Mouse (Mus musculus) macrophage (primary cell): ENCODE measurements around the gene Faf1. TPM values are rescaled to one million over a fixed set of nuclear protein-coding genes. Genes with fewer than 3 reads are reported as not detected.

ENCODE experiments used
- H3K27ac ChIP-seq: fragments of 350-480 bp; formaldehyde crosslinking; 2 replicates; pipeline ENCODE4 v1.9.0; 2021
- H3K36me3 ChIP-seq: fragments of 350-480 bp; formaldehyde crosslinking; 2 replicates; pipeline ENCODE4 v1.9.0; 2021; ENCODE audit errors: inconsistent target
- H3K4me3 ChIP-seq: fragments of 350-480 bp; formaldehyde crosslinking; 2 replicates; pipeline ENCODE4 v1.9.0; 2021; ENCODE audit errors: inconsistent target
- H3K79me2 ChIP-seq: fragments of 350-480 bp; formaldehyde crosslinking; 2 replicates; pipeline ENCODE4 v1.9.0; 2021; ENCODE audit errors: inconsistent target
- WGBS: methylation state at CpG from one replicate; pipeline ENCODE4 v1.1.7; 2026; ENCODE audit warnings: inconsistent platforms; ENCODE audit not compliant: missing documents; 5-methylcytosine and 5-hydroxymethylcytosine counted together
- polyA plus RNA-seq: library from polyadenylated mRNA; stranded (reverse); fragments of 250-400 nt; gene quantifications from 3 replicates; pipeline ENCODE4 v1.2.4, GENCODE M21; 2018; ENCODE audit warnings: inconsistent platforms

Faf1 gene
- polyA plus RNA-seq, 1 experiment from 2014 or later, result 23.0 TPM

GRCm38 (mm10) chr4:109863021-109863420 is 186.6 kb downstream of the Faf1 start:
- Histone ChIP-seq H3K27ac (no peak overlapping the region), H3K4me3 (no peak overlapping the region), H3K79me2 (no peaks in the 10 kb centered on the region), H3K36me3 (no peaks in the 10 kb centered on the region; the same call in 1 of the 2 replicates)
- 100% methylated on average over 3 of the region's 3 CpGs for WGBS

GRCm38 (mm10) chr4:109868897-109869484 is 192.6 kb downstream of the Faf1 start:
- Histone ChIP-seq H3K79me2 (no peaks in the 10 kb centered on the region), H3K27ac (no peak overlapping the region), H3K4me3 (no peak overlapping the region), H3K36me3 (no peaks in the 10 kb centered on the region; the same call in 1 of the 2 replicates)
- 89% methylated on average over 3 of the region's 3 CpGs for WGBS

GRCm38 (mm10) chr4:109884333-109884732 is 207.9 kb downstream of the Faf1 start:
- no peak overlapping the region for H3K4me3 ChIP-seq
- no peaks in the 10 kb centered on the region for H3K79me2 ChIP-seq
- H3K27ac ChIP-seq, result no peak overlapping the region
- 0 out of 2 replicates have a peak, but pooled peaks cover 5% of the 10 kb centered on the region for H3K36me3 ChIP-seq
- WGBS, result 92% methylated on average over 4 of the region's 4 CpGs

GRCm38 (mm10) chr4:109887856-109888357 is 211.5 kb downstream of the Faf1 start:
- Histone ChIP-seq H3K27ac (no peak overlapping the region), H3K4me3 (no peak overlapping the region), H3K79me2 (no peaks in the 10 kb centered on the region), H3K36me3 (0 out of 2 replicates have a peak, but pooled peaks cover 5% of the 10 kb centered on the region)
- 71% methylated on average over 5 of the region's 6 CpGs for WGBS

- Histone ChIP-seq H3K79me2 (no peaks in the 10 kb centered on the region), H3K36me3 (no peaks in the 10 kb centered on the region), H3K4me3 (no peak overlapping the region), H3K27ac (no peak overlapping the region)
- WGBS, result 98% methylated on average over 6 of the region's 6 CpGs
These were observed 221.6 kb downstream of the Faf1 start for GRCm38 (mm10) chr4:109897810-109898566.

- WGBS, result 100% methylated on average over 2 of the region's 2 CpGs
- H3K79me2 ChIP-seq, result no peaks in the 10 kb centered on the region
- H3K27ac ChIP-seq, result no peak overlapping the region
These were observed 224.7 kb downstream of the Faf1 start for GRCm38 (mm10) chr4:109901076-109901475.

GRCm38 (mm10) chr4:109904487-109904886 is 228.1 kb downstream of the Faf1 start:
- Histone ChIP-seq H3K4me3 (no peak overlapping the region), H3K27ac (no peak overlapping the region), H3K79me2 (no peaks in the 10 kb centered on the region), H3K36me3 (no peaks in the 10 kb centered on the region)
- WGBS, result 100% methylated on average over 3 of the region's 3 CpGs

More at GRCm38 (mm10) chr4:109901076-109901475, 224.7 kb downstream of the Faf1 start:
- Histone ChIP-seq H3K36me3 (no peaks in the 10 kb centered on the region), H3K4me3 (no peak overlapping the region)

- no peak overlapping the region for H3K27ac ChIP-seq
- H3K36me3 ChIP-seq, result no peaks in the 10 kb centered on the region
- H3K4me3 ChIP-seq, result no peak overlapping the region
- no peaks in the 10 kb centered on the region for H3K79me2 ChIP-seq
- WGBS, result 89% methylated on average over 1 of the region's 1 CpGs
These were observed 252.7 kb downstream of the Faf1 start for GRCm38 (mm10) chr4:109929058-109929457.

- Histone ChIP-seq H3K79me2 (no peaks in the 10 kb centered on the region), H3K27ac (no peak overlapping the region)
- WGBS, result no CpG with 5 or more reads among the region's 1 CpGs
These were observed 254.1 kb downstream of the Faf1 start for GRCm38 (mm10) chr4:109930445-109930844.

GRCm38 (mm10) chr4:109930935-109931334 is 254.5 kb downstream of the Faf1 start:
- Histone ChIP-seq H3K36me3 (no peaks in the 10 kb centered on the region), H3K4me3 (no peak overlapping the region), H3K79me2 (no peaks in the 10 kb centered on the region), H3K27ac (no peak overlapping the region)
- WGBS, result 100% methylated on average over 1 of the region's 1 CpGs

More at GRCm38 (mm10) chr4:109930445-109930844, 254.1 kb downstream of the Faf1 start:
- H3K36me3 ChIP-seq, result no peaks in the 10 kb centered on the region
- no peak overlapping the region for H3K4me3 ChIP-seq

- Histone ChIP-seq H3K36me3 (no peaks in the 10 kb centered on the region), H3K79me2 (no peaks in the 10 kb centered on the region)
- 90% methylated on average over 2 of the region's 3 CpGs for WGBS
These were observed 260.2 kb downstream of the Faf1 start for GRCm38 (mm10) chr4:109936557-109936956.

GRCm38 (mm10) chr4:109939291-109939690 is 262.9 kb downstream of the Faf1 start:
- Histone ChIP-seq H3K79me2 (no peaks in the 10 kb centered on the region), H3K4me3 (no peak overlapping the region), H3K27ac (no peak overlapping the region), H3K36me3 (no peaks in the 10 kb centered on the region)

More at GRCm38 (mm10) chr4:109936557-109936956, 260.2 kb downstream of the Faf1 start:
- Histone ChIP-seq H3K27ac (no peak overlapping the region), H3K4me3 (no peak overlapping the region)

- WGBS, result 100% methylated on average over 1 of the region's 1 CpGs
- Histone ChIP-seq H3K79me2 (no peaks in the 10 kb centered on the region), H3K36me3 (no peaks in the 10 kb centered on the region), H3K27ac (no peak overlapping the region), H3K4me3 (no peak overlapping the region)
These were observed 269.2 kb downstream of the Faf1 start for GRCm38 (mm10) chr4:109945554-109945953.

- no peak overlapping the region for H3K4me3 ChIP-seq
- H3K36me3 ChIP-seq, result no peaks in the 10 kb centered on the region
- no peaks in the 10 kb centered on the region for H3K79me2 ChIP-seq
- WGBS, result 97% methylated on average over 3 of the region's 3 CpGs
- no peak overlapping the region for H3K27ac ChIP-seq
These were observed 272.9 kb downstream of the Faf1 start for GRCm38 (mm10) chr4:109949307-109949706.

GRCm38 (mm10) chr4:109953509-109953908 is 277.1 kb downstream of the Faf1 start:
- Histone ChIP-seq H3K79me2 (no peaks in the 10 kb centered on the region), H3K4me3 (no peak overlapping the region), H3K27ac (no peak overlapping the region), H3K36me3 (no peaks in the 10 kb centered on the region)
- 53% methylated on average over 1 of the region's 1 CpGs for WGBS
